Mouse (Mus musculus): ENCODE data around the gene Hoxb6. TPM values are rescaled to one million over a fixed set of nuclear protein-coding genes. Genes with fewer than 3 reads are reported as not detected.
A peak's percentile ranks its signal among the peaks of the same experiment; 100 is the strongest.

Hoxb6 gene
- polyA plus RNA-seq, 1 experiment from 2014 or later = 64.5 TPM

DNA sequence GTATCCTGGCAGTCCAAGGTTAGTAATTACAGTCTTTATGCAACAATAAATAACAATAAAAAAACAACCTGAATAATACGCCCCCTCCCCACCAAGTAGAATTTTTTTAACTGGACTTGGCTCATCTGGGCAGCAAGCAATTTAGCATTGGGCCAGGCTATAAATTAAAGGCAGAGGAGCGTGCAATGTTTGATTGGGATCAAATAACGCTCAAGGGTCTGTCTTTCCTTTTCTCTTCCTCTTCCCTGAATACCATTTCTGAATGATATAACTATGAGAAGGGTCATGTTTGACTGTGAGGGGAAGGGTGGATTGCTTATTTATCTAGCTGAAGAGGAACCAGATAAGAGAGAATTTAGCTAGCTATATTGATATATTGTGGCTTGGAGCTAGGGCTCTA is 56.7 kb downstream of the Hoxb6 start:
- Histone ChIP-seq H3K27ac (peak overlapping the region; percentile 96), H3K27me3 (peaks cover 79% of the 10 kb centered on the region), H3K4me3 (peak overlapping the region; percentile 24), H3K9ac (peak overlapping the region; percentile 57), H3K9me3 (replicated peaks) (no peaks in the 10 kb centered on the region), H3K4me2 (replicated peaks) (peak overlapping the region; percentile 47), H3K4me1 (peaks cover 46% of the 10 kb centered on the region), H3K36me3 (no peaks in the 10 kb centered on the region)
- WGBS = 10% methylated on average over 3 of the region's 3 CpGs
- ATAC-seq (ENCODE audit: low FRiP score) = no peak

GRCm38 (mm10) chr11:96349491-96350340 is 57.4 kb downstream of the Hoxb6 start:
- 2% methylated on average over 14 of the region's 14 CpGs for WGBS
- Histone ChIP-seq H3K27me3 (peaks cover 79% of the 10 kb centered on the region), H3K4me1 (peaks cover 41% of the 10 kb centered on the region), H3K4me2 (replicated peaks) (peak overlapping the region; percentile 47), H3K27ac (peak overlapping the region; percentile 96), H3K4me3 (peak overlapping the region; percentile 24), H3K9me3 (replicated peaks) (no peaks in the 10 kb centered on the region), H3K9ac (peak overlapping the region; percentile 57), H3K36me3 (no peaks in the 10 kb centered on the region)
- ATAC-seq (ENCODE audit: low FRiP score) = no peak

- Histone ChIP-seq H3K4me2 (replicated peaks) (peak within 1 kb of the TSS; percentile 64), H3K9me3 (replicated peaks) (no peaks in the 10 kb centered on the region), H3K9ac (peak within 1 kb of the TSS; percentile 92), H3K27ac (peak within 1 kb of the TSS; percentile 96), H3K36me3 (no peaks in the 10 kb centered on the region), H3K4me1 (peaks cover 36% of the 10 kb centered on the region), H3K4me3 (peak within 1 kb of the TSS; percentile 54), H3K27me3 (peaks cover 78% of the 10 kb centered on the region)
- 4% methylated on average over 2 of the region's 2 CpGs for WGBS
- ATAC-seq (ENCODE audit: low FRiP score) = no peak
Observed at GRCm38 (mm10) chr11:96350341-96350624, 58.0 kb downstream of the Hoxb6 start, which contains the start of gene Hoxb2. Hoxb2 (plus strand) TSS chr11:96350525.

GRCm38 (mm10) chr11:96350791-96351190 is 58.5 kb downstream of the Hoxb6 start:
- ATAC-seq (ENCODE audit: low FRiP score) = no peak
- Histone ChIP-seq H3K9ac (peak overlapping the region; percentile 92), H3K4me2 (replicated peaks) (peak overlapping the region; percentile 64), H3K27ac (peak overlapping the region; percentile 96), H3K4me3 (peak overlapping the region; percentile 54; the same call in 1 of the 2 replicates), H3K9me3 (replicated peaks) (no peaks in the 10 kb centered on the region), H3K4me1 (peaks cover 31% of the 10 kb centered on the region), H3K36me3 (no peaks in the 10 kb centered on the region), H3K27me3 (peaks cover 75% of the 10 kb centered on the region)
- 8% methylated on average over 2 of the region's 2 CpGs for WGBS

MicroRNA genes within 50 kb of the gene (microRNA counts, 519-probe panel; counts per million panel counts)
- 4,938 counts per million, percentile 91 among the panel's probes with 10 or more counts for microRNA mmu-miR-10a
- microRNA mmu-miR-196a = 470 counts per million, percentile 58 among the panel's probes with 10 or more counts

Small RNA genes lying within 50 kb of the gene (microRNA-seq; reads per million reads assigned to microRNA genes)
- 27,691 reads per million, percentile 98 among the genes with 10 or more reads in this experiment for gene Mir10a
- gene Mir196a-1 = not detected

Other genes with a start within 250 kb of the Hoxb6 start
- 40.7 and 43.4 TPM in 2 replicates for gene Ube2z, start 227.1 kb upstream of the Hoxb6 start, polyA plus RNA-seq (2016; fragmentation: Nextera tagmentation; extraction: Ambion mirVana)
- 377 and 424 TPM in 2 replicates for gene Atp5g1, start 216.8 kb upstream of the Hoxb6 start, polyA plus RNA-seq (2016; fragmentation: Nextera tagmentation; extraction: Ambion mirVana)
- 0.15 TPM in 1 of 2 replicates, not detected in the other for gene Calcoco2, start 180.5 kb upstream of the Hoxb6 start, polyA plus RNA-seq (2016; fragmentation: Nextera tagmentation; extraction: Ambion mirVana)
- 0.13 and 0.15 TPM in 2 replicates for gene Ttll6, start 158.7 kb upstream of the Hoxb6 start, polyA plus RNA-seq (2016; fragmentation: Nextera tagmentation; extraction: Ambion mirVana)
- not detected in 2 replicates for gene Hoxb13, start 98.2 kb upstream of the Hoxb6 start, polyA plus RNA-seq (2016; fragmentation: Nextera tagmentation; extraction: Ambion mirVana)
- 0.36 and 0.46 TPM in 2 replicates for gene Hoxb9, start 21.0 kb upstream of the Hoxb6 start, polyA plus RNA-seq (2016; fragmentation: Nextera tagmentation; extraction: Ambion mirVana)
- gene Hoxb8, start 10.6 kb upstream of the Hoxb6 start, polyA plus RNA-seq (2016; fragmentation: Nextera tagmentation; extraction: Ambion mirVana) = 4.4 and 8.1 TPM in 2 replicates
- 9.6 and 11.0 TPM in 2 replicates for gene Hoxb7, start 5.9 kb upstream of the Hoxb6 start, polyA plus RNA-seq (2016; fragmentation: Nextera tagmentation; extraction: Ambion mirVana)
- gene Hoxb5, start 10.9 kb downstream of the Hoxb6 start, polyA plus RNA-seq (2016; fragmentation: Nextera tagmentation; extraction: Ambion mirVana) = 74.3 and 126 TPM in 2 replicates
- 7.7 and 8.1 TPM in 2 replicates for gene Hoxb4, start 25.8 kb downstream of the Hoxb6 start, polyA plus RNA-seq (2016; fragmentation: Nextera tagmentation; extraction: Ambion mirVana)
- 15.3 and 19.3 TPM in 2 replicates for gene Hoxb3, start 30.9 kb downstream of the Hoxb6 start, polyA plus RNA-seq (2016; fragmentation: Nextera tagmentation; extraction: Ambion mirVana)
- 58.2 and 73.9 TPM in 2 replicates for gene Hoxb2, start 58.0 kb downstream of the Hoxb6 start, polyA plus RNA-seq (2016; fragmentation: Nextera tagmentation; extraction: Ambion mirVana)
- 0.82 and 2.2 TPM in 2 replicates for gene Hoxb1, start 73.3 kb downstream of the Hoxb6 start, polyA plus RNA-seq (2016; fragmentation: Nextera tagmentation; extraction: Ambion mirVana)
- 1.4 and 2.4 TPM in 2 replicates for gene Skap1, start 172.1 kb downstream of the Hoxb6 start, polyA plus RNA-seq (2016; fragmentation: Nextera tagmentation; extraction: Ambion mirVana)